Mouse (Mus musculus) kidney, postnatal 14 days (tissue): ENCODE results near the gene Rgs6.
A peak's percentile ranks its signal among the peaks of the same experiment; 100 is the strongest.

Experiments
- DNase-seq: peaks from one replicate; pipeline ENCODE4 v3.0.0; 2022; ENCODE audit warnings: mixed read lengths

Gene Rgs6

DNA sequence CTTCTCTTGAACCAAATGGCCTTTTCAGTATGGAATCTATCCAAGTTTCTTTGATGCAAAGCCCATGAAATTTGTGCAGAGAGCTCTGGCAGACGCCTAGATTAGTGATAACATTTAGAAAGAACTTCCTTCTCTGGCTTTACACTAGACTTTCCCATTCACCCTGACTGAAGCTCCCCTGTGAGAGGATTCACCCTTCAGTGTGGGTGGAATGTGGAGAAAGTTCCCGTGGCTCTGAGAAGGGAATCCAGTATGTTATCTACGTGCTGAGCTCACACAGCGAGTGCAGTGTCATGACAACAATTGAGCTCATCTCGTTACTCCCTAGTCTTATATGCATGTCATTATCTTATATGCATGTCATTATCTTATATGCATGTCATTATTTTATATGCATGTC lies 61.9 kb downstream of the Rgs6 start:
- no peak for DNase-seq

GRCm38 (mm10) chr12:82664598-82664997 lies 76.5 kb downstream of the Rgs6 start:
- peak; percentile 6 for DNase-seq

GRCm38 (mm10) chr12:82667441-82667840 lies 79.3 kb downstream of the Rgs6 start:
- DNase-seq, result no peak

- peak; percentile 12 for DNase-seq
These were observed 82.2 kb downstream of the Rgs6 start for GRCm38 (mm10) chr12:82670201-82670737.

- DNase-seq, result no peak
These were observed 83.5 kb downstream of the Rgs6 start for GRCm38 (mm10) chr12:82671591-82671990.

GRCm38 (mm10) chr12:82675137-82675536 lies 87.0 kb downstream of the Rgs6 start:
- no peak for DNase-seq

- DNase-seq, result no peak
These were observed 98.9 kb downstream of the Rgs6 start for GRCm38 (mm10) chr12:82687015-82687414.

- DNase-seq, result no peak
These were observed 110.9 kb downstream of the Rgs6 start for GRCm38 (mm10) chr12:82698886-82699527.

DNA sequence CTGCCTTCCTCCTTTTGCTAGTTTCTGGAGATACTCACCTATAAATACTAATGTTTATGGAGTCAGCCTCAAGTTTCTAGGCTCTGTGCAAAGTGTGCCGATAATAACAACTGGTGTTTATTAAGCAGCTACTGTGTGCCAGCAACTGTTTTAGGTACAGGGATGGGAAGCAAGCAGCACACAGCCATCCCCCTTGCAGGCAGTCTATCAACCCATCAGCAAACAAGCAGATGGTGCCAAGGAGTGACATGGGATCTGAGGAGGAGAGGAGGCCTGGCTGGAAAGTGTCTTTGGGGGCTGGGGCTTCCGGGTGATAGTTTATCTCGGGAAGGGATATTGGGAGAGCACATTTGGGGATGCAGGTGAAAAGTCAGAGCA lies 111.4 kb downstream of the Rgs6 start:
- DNase-seq, result no peak

- no peak for DNase-seq
These were observed 112.1 kb downstream of the Rgs6 start for GRCm38 (mm10) chr12:82700241-82700640.

- peak; percentile 25 for DNase-seq
These were observed 112.7 kb downstream of the Rgs6 start for GRCm38 (mm10) chr12:82700840-82701239.

DNA sequence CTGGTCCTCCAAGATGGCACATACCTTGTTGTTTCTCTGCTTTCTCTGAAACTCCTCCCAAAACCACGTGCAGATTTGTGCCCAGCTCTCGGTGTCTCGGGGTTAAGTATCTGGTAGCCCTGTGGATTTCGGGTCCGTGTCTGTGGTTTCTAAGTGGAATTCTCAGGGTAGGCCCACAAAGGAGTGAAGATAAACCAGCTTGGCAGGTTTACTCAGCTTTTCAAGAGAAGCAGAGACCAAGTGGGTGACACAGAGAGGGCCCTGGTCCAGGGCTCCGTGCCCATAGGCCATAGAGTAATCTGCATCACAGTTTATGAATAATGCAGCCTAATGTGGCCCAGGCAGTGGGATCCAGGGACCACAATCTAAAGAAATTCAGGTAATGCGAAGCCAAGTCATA lies 113.3 kb downstream of the Rgs6 start:
- no peak for DNase-seq

DNA sequence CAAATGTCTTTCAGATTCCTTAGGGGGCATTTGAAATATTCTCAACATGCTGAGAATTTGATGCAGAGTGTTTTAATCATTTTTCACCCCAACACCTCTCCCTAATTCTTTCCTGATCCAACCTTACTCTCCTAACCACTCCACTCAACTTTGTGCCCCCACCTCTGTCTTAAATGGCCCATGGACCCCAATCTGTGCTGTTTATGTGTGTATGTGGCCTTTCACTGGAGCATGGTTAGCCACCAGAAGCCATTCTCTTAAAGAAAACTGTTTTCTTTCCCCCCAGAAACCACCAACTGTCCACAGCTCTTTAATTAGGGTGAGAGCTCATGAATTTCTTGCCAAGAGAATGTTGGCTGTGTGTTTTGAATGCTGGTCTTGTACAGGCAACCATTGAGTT lies 122.3 kb downstream of the Rgs6 start:
- DNase-seq, result no peak

GRCm38 (mm10) chr12:82714284-82714683 lies 126.2 kb downstream of the Rgs6 start:
- no peak for DNase-seq

- DNase-seq, result no peak
These were observed 135.0 kb downstream of the Rgs6 start for GRCm38 (mm10) chr12:82723017-82723540.

GRCm38 (mm10) chr12:82726255-82726654 lies 138.2 kb downstream of the Rgs6 start:
- no peak for DNase-seq

DNA sequence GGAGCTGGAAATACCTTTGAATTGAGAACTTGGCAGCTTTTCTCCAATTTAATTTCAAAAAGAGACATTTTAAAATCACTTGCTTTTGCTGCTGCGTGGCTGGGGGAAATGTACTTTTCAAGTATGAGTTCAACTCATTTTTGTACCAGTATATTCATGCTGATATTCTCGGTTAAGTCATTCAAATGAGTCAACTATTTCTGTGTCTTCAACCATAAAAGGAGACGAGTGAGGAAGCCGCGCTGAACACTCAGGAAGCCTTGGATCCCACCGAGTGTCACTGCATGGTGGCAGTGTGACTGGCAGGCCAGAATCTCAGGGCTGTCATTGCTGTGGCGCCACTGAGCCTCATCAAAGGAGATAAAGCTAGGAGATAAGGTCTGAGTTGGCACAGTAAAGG lies 143.5 kb downstream of the Rgs6 start:
- DNase-seq, result no peak

DNA sequence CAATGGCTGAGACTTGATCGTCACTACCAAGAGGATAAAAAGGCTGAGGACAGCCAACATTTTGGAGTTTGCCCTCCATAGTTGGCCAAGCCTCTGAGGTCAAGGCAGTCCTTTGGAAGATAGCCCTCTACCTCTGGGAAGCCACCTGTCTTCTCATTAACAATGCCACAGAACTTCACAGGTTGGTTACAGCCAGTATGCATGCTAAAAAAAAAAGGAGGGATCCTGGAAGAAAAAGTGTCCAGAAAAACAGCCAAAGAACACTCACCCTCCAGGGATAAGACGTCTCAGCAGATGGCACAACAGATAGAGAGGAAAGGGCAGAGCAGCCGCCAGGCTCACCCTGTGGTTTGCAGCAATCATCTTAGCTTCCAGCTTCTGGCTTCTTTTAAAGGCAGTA lies 154.9 kb downstream of the Rgs6 start:
- no peak for DNase-seq

DNA sequence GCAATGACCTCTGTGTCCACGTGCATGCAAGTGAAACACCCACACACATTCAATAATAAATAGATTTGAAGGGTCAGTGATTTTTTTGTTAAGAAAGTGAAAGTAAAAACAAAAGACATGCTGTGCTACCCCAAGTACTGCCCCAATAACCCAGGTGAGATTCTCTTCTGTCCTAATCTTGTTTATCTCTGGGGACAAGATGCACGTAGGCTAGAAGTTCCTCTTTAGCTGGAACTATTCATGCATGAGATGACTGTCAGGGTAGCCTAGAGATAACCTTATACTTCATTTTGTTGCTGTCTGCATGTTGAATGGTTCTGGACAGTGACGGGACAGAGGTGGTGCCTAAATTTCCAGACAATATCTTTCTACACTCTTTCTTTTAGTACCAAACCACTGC lies 155.9 kb downstream of the Rgs6 start:
- no peak for DNase-seq

DNA sequence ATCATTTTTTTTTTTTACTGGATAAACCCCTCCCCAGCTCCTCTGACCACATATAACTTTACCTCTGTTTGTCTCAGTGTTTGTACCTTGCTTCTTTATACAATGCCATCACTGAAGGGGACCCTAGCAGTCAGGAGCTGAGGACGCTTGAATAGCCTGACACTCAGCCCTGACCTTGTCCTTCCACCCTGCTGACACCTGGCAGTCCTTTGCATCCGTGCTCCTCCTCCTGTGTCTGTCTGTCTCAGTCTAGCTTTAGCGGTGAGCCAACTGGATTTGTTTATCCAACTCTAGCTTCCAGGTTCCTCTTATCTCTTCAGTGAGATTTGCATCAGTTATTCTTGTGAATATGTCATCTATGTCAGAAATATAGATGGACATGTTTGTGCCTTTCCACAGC lies 156.7 kb downstream of the Rgs6 start:
- DNase-seq, result no peak

- no peak for DNase-seq
These were observed 159.0 kb downstream of the Rgs6 start for GRCm38 (mm10) chr12:82747099-82747498.

GRCm38 (mm10) chr12:82751846-82752245 lies 163.8 kb downstream of the Rgs6 start:
- no peak for DNase-seq

- no peak for DNase-seq
These were observed 166.4 kb downstream of the Rgs6 start for GRCm38 (mm10) chr12:82754501-82754900.

- no peak for DNase-seq
These were observed 168.7 kb downstream of the Rgs6 start for GRCm38 (mm10) chr12:82756756-82757155.

DNA sequence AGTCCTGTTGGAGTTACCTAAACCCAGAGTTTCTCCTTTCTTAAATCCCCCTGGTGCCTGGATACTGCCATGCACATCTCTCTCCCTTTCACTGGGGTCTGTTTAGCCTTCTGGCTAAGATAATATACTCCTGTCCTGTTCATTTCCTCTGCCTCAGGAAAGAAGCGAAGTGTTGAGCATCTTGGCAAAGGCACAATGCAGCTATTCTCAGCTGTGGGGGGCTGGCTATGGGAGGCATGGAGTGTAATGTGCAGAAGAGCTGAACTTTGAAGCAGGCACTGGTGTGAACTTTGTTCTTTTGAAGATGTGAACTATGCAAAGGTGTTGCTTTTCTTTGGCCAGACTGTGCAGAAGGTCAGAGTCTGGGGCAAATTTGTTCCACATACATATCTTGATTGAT lies 169.3 kb downstream of the Rgs6 start:
- DNase-seq, result no peak
